16 mouse cellular contexts compared by ENCODE assay signal in the genomic region with DNA sequence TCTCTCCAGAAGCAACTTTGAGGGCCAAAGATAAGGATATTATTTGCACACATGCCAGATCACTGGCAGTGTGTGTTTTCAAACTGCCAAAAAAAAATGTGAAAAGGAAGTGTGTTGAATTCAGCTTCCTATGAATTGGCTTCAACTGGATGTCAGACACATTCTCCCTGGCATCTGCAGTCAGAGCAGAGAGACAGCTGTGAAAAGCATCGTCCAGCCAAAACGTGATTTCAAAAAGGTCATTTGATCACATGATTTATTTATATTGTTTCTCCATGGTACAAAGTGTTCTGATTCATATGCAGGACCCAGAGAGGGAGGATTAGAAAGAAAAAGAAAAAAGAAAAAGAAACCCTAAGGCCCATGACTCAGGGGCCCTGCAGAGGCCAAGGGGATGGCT.
DNase-seq lines count a peak whose midpoint lies in the region; ATAC-seq and TF ChIP-seq lines count a peak whose summit lies in the region.
"Had no signal": no experiment of that assay in that cellular context is flagged by ENCODE, and none has a peak within 500 bp of the region (broad histone marks: within the 10 kb centered on the region; RNA-seq: fewer than 3 reads in every experiment).

No protein-coding gene starts in this region.

- TF ChIP-seq EP300 in heart, postnatal 0 days (IDR thresholded peaks at IDR 0.05; ENCODE audit: low read depth) = no peak

- no peak for TF ChIP-seq CTCF in kidney, postnatal 0 days (IDR thresholded peaks at IDR 0.05; ENCODE audit: low read depth)
- TF ChIP-seq CTCF in heart, postnatal 0 days (IDR thresholded peaks at IDR 0.05; ENCODE audit: low read depth) = no peak

- 42% methylated on average over 2 of the region's 2 CpGs for WGBS in kidney, postnatal 0 days
- WGBS in kidney, embryonic 14.5 days = 41% methylated on average over 2 of the region's 2 CpGs
- 8% methylated on average over 2 of the region's 2 CpGs for WGBS in heart, postnatal 0 days

- H3K4me2 ChIP-seq in kidney, postnatal 0 days (ENCODE audit: low read length) = no peak overlapping the region
- no peak overlapping the region for H3K4me2 ChIP-seq in kidney, embryonic 14.5 days (replicated peaks; ENCODE audit: low read depth, low read length)
- no peak overlapping the region for H3K4me2 ChIP-seq in heart, postnatal 0 days (ENCODE audit: low read depth, low read length)
- H3K4me2 ChIP-seq: embryonic facial prominence, embryonic 12.5 days; hindbrain, embryonic 12.5 days; limb, embryonic 12.5 days; neural tube, embryonic 15.5 days had no signal

- no peaks in the 10 kb centered on the region for H3K9me3 ChIP-seq in kidney, postnatal 0 days (replicated peaks; ENCODE audit: low read length)
- no peaks in the 10 kb centered on the region for H3K9me3 ChIP-seq in kidney, embryonic 14.5 days (ENCODE audit: control insufficient read depth, low read length)
- no peaks in the 10 kb centered on the region for H3K9me3 ChIP-seq in heart, postnatal 0 days (replicated peaks; ENCODE audit: control insufficient read depth, low read length)
- H3K9me3 ChIP-seq: embryonic facial prominence, embryonic 12.5 days; forebrain, embryonic 10.5 days; hindbrain, embryonic 12.5 days; limb, embryonic 12.5 days; neural tube, embryonic 15.5 days had no signal

- no peak overlapping the region for H3K27ac ChIP-seq in kidney, postnatal 0 days
- no peak overlapping the region for H3K27ac ChIP-seq in kidney, embryonic 14.5 days (ENCODE audit: low read depth, low read length)
- 0 out of 2 replicates have a peak overlapping the region, but pooled peaks have one; percentile 9 for H3K27ac ChIP-seq in heart, postnatal 0 days (ENCODE audit: low read depth)
- H3K27ac ChIP-seq: embryonic facial prominence, embryonic 12.5 days; forebrain, embryonic 10.5 days; hindbrain, embryonic 12.5 days; limb, embryonic 12.5 days; neural tube, embryonic 15.5 days had no signal

- H3K36me3 ChIP-seq in kidney, postnatal 0 days (ENCODE audit: insufficient read depth, low read length) = no peaks in the 10 kb centered on the region
- H3K36me3 ChIP-seq in kidney, embryonic 14.5 days (ENCODE audit: control insufficient read depth, insufficient read depth, low read length) = no peaks in the 10 kb centered on the region
- H3K36me3 ChIP-seq in heart, postnatal 0 days (replicated peaks; ENCODE audit: control insufficient read depth, insufficient read depth, low read length) = no peaks in the 10 kb centered on the region
- H3K36me3 ChIP-seq: embryonic facial prominence, embryonic 12.5 days; forebrain, embryonic 10.5 days; hindbrain, embryonic 12.5 days; limb, embryonic 12.5 days; neural tube, embryonic 15.5 days had no signal

- DNase-seq in adrenal gland, postnatal 14 days = peak; percentile 35
- DNase-seq in adrenal gland, adult 18-20 months (ENCODE audit: low spot score in 2 of 2) = no peak
- peak; percentile 48 for DNase-seq in kidney, postnatal 0 days (ENCODE audit: low spot score)
- DNase-seq in heart, postnatal 0 days (ENCODE audit: low spot score) = peak; percentile 34
- peak; percentile 46 for DNase-seq in lung, postnatal 14 days
- DNase-seq in cerebellum, postnatal 14 days = no peak
- no peak for DNase-seq in cerebellum, adult 18-20 months
- DNase-seq: cerebellum, postnatal 25 days; kidney, adult 11 months; thymus, postnatal 25 days had no signal

- H3K9ac ChIP-seq in kidney, postnatal 0 days (ENCODE audit: low read depth, low read length) = no peak overlapping the region
- H3K9ac ChIP-seq in kidney, embryonic 14.5 days (ENCODE audit: low read depth, low read length) = no peak overlapping the region
- no peak overlapping the region for H3K9ac ChIP-seq in heart, postnatal 0 days (replicated peaks; ENCODE audit: low read depth, low read length)
- H3K9ac ChIP-seq: embryonic facial prominence, embryonic 12.5 days; hindbrain, embryonic 12.5 days; limb, embryonic 12.5 days; neural tube, embryonic 15.5 days had no signal

- no peak overlapping the region for H3K4me3 ChIP-seq in kidney, postnatal 0 days (replicated peaks; ENCODE audit: low read depth, low read length)
- no peak overlapping the region for H3K4me3 ChIP-seq in kidney, embryonic 14.5 days (ENCODE audit: low read length)
- no peak overlapping the region for H3K4me3 ChIP-seq in heart, postnatal 0 days (ENCODE audit: low read depth, low read length)
- H3K4me3 ChIP-seq: embryonic facial prominence, embryonic 12.5 days; forebrain, embryonic 10.5 days; hindbrain, embryonic 12.5 days; limb, embryonic 12.5 days; neural tube, embryonic 15.5 days had no signal

- no peaks in the 10 kb centered on the region for H3K4me1 ChIP-seq in kidney, postnatal 0 days (replicated peaks; ENCODE audit: insufficient read depth, low read length)
- H3K4me1 ChIP-seq in kidney, embryonic 14.5 days (ENCODE audit: control insufficient read depth, insufficient read depth, low read length) = no peaks in the 10 kb centered on the region
- peaks cover 12% of the 10 kb centered on the region; the same call in 1 of the 2 replicates for H3K4me1 ChIP-seq in heart, postnatal 0 days (ENCODE audit: control insufficient read depth, insufficient read depth)
- H3K4me1 ChIP-seq: forebrain, embryonic 10.5 days; hindbrain, embryonic 12.5 days; limb, embryonic 12.5 days; neural tube, embryonic 15.5 days had no signal

- no peak for ATAC-seq in kidney, postnatal 0 days (replicated peaks; ENCODE audit: low FRiP score, low read depth)
- ATAC-seq in kidney, embryonic 14.5 days (ENCODE audit: low FRiP score, low TSS enrichment) = no peak
- ATAC-seq in heart, postnatal 0 days (ENCODE audit: insufficient read depth, low read depth) = peak; percentile 39; the same call in 1 of the 2 replicates

- no peaks in the 10 kb centered on the region for H3K27me3 ChIP-seq in kidney, postnatal 0 days (ENCODE audit: insufficient read depth, low read length)
- H3K27me3 ChIP-seq in kidney, embryonic 14.5 days (ENCODE audit: control insufficient read depth, insufficient read depth, low read length) = no peaks in the 10 kb centered on the region
- no peaks in the 10 kb centered on the region for H3K27me3 ChIP-seq in heart, postnatal 0 days (ENCODE audit: control insufficient read depth, insufficient read depth, low read length)
- H3K27me3 ChIP-seq: embryonic facial prominence, embryonic 12.5 days; hindbrain, embryonic 12.5 days; limb, embryonic 12.5 days; neural tube, embryonic 15.5 days had no signal

Comparison
In these comparisons a context has a peak if more than half of its experiments do, and no peak if none do; other contexts are left out.
1. DNase-seq: peak in adrenal gland, postnatal 14 days (single experiment), kidney, postnatal 0 days (single experiment), heart, postnatal 0 days (single experiment) and lung, postnatal 14 days (single experiment); none in adrenal gland, adult 18-20 months (0 of 2), cerebellum, postnatal 14 days (0 of 2) and cerebellum, adult 18-20 months (0 of 2).